Mouse (Mus musculus) neutrophil, adult 65 days (primary cell): ENCODE results near the gene Ddx49. TPM values are rescaled to one million over a fixed set of nuclear protein-coding genes. Genes with fewer than 3 reads are reported as not detected.

Source experiments
- total RNA-seq: library from RNA; stranded (reverse); gene quantifications from 2 replicates; pipeline ENCODE4 v1.2.4, GENCODE M21; 2023

Ddx49 gene
- 25.3 and 36.1 TPM in 2 replicates for total RNA-seq

GRCm38 (mm10) chr8:70302358-70302890, at the start of gene Ddx49, which contains the start of gene Cope:
Ddx49 (minus strand) TSS chr8:70302489.
Cope (plus strand) TSS chr8:70302518.

GRCm38 (mm10) chr8:70329124-70329834, 27.0 kb upstream of the Ddx49 start, which contains the start of gene Gdf1:
Gdf1 (plus strand) TSS chr8:70329817.

GRCm38 (mm10) chr8:70315624-70316510, 13.6 kb upstream of the Ddx49 start, which contains the start of gene Cers1:
Cers1 (plus strand) TSS chr8:70315775.

GRCm38 (mm10) chr8:70282603-70283135, 19.6 kb downstream of the Ddx49 start, which contains the start of gene Homer3:
Homer3 (plus strand) TSS chr8:70282827.

Other genes with a start within 250 kb of the Ddx49 start
- not detected in 2 replicates for gene Tm6sf2, start 229.6 kb downstream of the Ddx49 start, total RNA-seq
- gene Hapln4, start 219.0 kb downstream of the Ddx49 start, total RNA-seq = not detected in 2 replicates
- not detected in 2 replicates for gene Ncan, start 181.6 kb downstream of the Ddx49 start, total RNA-seq
- gene Nr2c2ap, start 171.2 kb downstream of the Ddx49 start, total RNA-seq = 7.5 and 11.2 TPM in 2 replicates
- gene Rfxank, start 163.3 kb downstream of the Ddx49 start, total RNA-seq = 11.2 and 13.5 TPM in 2 replicates
- gene Borcs8, start 163.0 kb downstream of the Ddx49 start, total RNA-seq = 27.0 and 35.6 TPM in 2 replicates
- gene Mef2b, start 162.8 kb downstream of the Ddx49 start, total RNA-seq = 0.95 and 1.1 TPM in 2 replicates
- gene Tmem161a, start 130.1 kb downstream of the Ddx49 start, total RNA-seq = 13.4 and 23.3 TPM in 2 replicates
- 1.9 and 2.1 TPM in 2 replicates for gene Slc25a42, start 90.2 kb downstream of the Ddx49 start, total RNA-seq
- 24.1 and 36.4 TPM in 2 replicates for gene Sugp2, start 68.3 kb downstream of the Ddx49 start, total RNA-seq
- 3.1 and 3.7 TPM in 2 replicates for gene Armc6, start 68.0 kb downstream of the Ddx49 start, total RNA-seq
- gene Homer3, start 19.7 kb downstream of the Ddx49 start, total RNA-seq = 7.0 and 8.6 TPM in 2 replicates
- gene Cope, start within 50 bp of the Ddx49 start, total RNA-seq = 80.2 and 91.6 TPM in 2 replicates
- not detected in 2 replicates for gene Cers1, start 13.3 kb upstream of the Ddx49 start, total RNA-seq
- not detected in 2 replicates for gene Gdf1, start 27.3 kb upstream of the Ddx49 start, total RNA-seq
- gene Upf1, start 50.8 kb upstream of the Ddx49 start, total RNA-seq = 47.2 and 53.6 TPM in 2 replicates
- 0.19 TPM in 1 of 2 replicates, not detected in the other for gene Comp, start 71.1 kb upstream of the Ddx49 start, total RNA-seq
- gene Crtc1, start 137.1 kb upstream of the Ddx49 start, total RNA-seq = 3.2 and 9.3 TPM in 2 replicates
- 1.6 and 1.9 TPM in 2 replicates for gene Klhl26, start 174.5 kb upstream of the Ddx49 start, total RNA-seq
- not detected in 2 replicates for gene Tmem59l, start 184.9 kb upstream of the Ddx49 start, total RNA-seq
- gene Crlf1, start 190.7 kb upstream of the Ddx49 start, total RNA-seq = 0.57 TPM in 1 of 2 replicates, not detected in the other
- gene Rex1bd, start 204.3 kb upstream of the Ddx49 start, total RNA-seq = 28.1 and 40.0 TPM in 2 replicates
- 559 and 837 TPM in 2 replicates for gene Uba52, start 208.3 kb upstream of the Ddx49 start, total RNA-seq
- gene Fkbp8, start 225.2 kb upstream of the Ddx49 start, total RNA-seq = 162 and 198 TPM in 2 replicates
- 29.8 and 33.9 TPM in 2 replicates for gene Kxd1, start 225.5 kb upstream of the Ddx49 start, total RNA-seq
- 64.2 and 80.9 TPM in 2 replicates for gene Ell, start 237.0 kb upstream of the Ddx49 start, total RNA-seq